Mouse (Mus musculus) erythroblast, embryonic 14.5 days (primary cell): ENCODE data around the gene Gatad2a.

Experiments
- GATA1 ChIP-seq: IDR thresholded peaks from 2 replicates; pipeline ENCODE4 v1.6.1; 2012; ENCODE audit warnings: low read length, inconsistent platforms, mixed read lengths
- TAL1 ChIP-seq: IDR thresholded peaks from 3 replicates; pipeline ENCODE4 v1.6.1; 2012; ENCODE audit warnings: low read length, inconsistent platforms, mixed read lengths

- TF ChIP-seq GATA1 (no peak), TAL1 (no peak)
Measured at GRCm38 (mm10) chr8:70000226-70000625, 4.0 kb upstream of the Gatad2a start.
